22 mouse cellular contexts compared by ENCODE assay signal in the genomic region with DNA sequence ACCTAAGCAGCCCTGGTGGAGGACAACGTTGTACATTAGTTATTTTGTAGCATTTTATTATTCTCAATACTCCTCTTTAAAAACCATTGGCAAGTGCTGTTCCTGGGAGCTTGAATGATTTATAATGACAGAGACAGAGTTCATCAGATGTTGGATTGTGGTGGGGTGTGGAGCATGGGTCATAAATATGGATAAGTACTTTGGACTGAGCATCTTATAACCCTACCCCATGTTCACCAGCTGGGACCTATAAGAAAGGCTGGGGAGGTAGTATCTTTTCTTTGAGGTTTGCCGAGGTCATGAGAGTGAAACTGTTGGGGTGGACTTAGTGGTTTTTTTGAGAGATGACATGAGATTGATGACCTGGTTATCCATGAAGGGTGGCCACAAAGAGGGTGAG.
"Had no signal": no experiment of that assay in that cellular context is flagged by ENCODE, and none has a peak within 500 bp of the region (broad histone marks: within the 10 kb centered on the region; RNA-seq: fewer than 3 reads in every experiment).

No protein-coding gene starts in this region.

- H3K4me2 ChIP-seq: lung, embryonic 14.5 days; midbrain, embryonic 12.5 days; neural tube, embryonic 13.5 days; neural tube, embryonic 15.5 days; stomach, embryonic 15.5 days had no signal

- ATAC-seq: midbrain, embryonic 16.5 days had no signal

- DNase-seq: lung, adult 18-20 months; lung, embryonic 14.5 days; lung, postnatal 10 days; lung, postnatal 36 days; midbrain, embryonic 14.5 days; retina, postnatal 1 day; right cerebral cortex, adult 18-20 months; right cerebral cortex, postnatal 14 days; thymus, adult 2 months; thymus, postnatal 25 days; thymus, postnatal 4 days had no signal

- H3K27ac ChIP-seq: liver, embryonic 14.5 days; macrophage; midbrain, embryonic 10.5 days; midbrain, embryonic 12.5 days; neural tube, embryonic 13.5 days; neural tube, embryonic 15.5 days; stomach, embryonic 15.5 days; stomach, postnatal 0 days had no signal

- H3K9ac ChIP-seq: liver, embryonic 14.5 days; lung, embryonic 14.5 days; midbrain, embryonic 12.5 days; neural tube, embryonic 13.5 days; neural tube, embryonic 15.5 days; stomach, embryonic 15.5 days had no signal

- H3K4me3 ChIP-seq: megakaryocyte, embryonic 14.5 days; midbrain, embryonic 10.5 days; midbrain, embryonic 12.5 days; myocyte; neural tube, embryonic 13.5 days; neural tube, embryonic 15.5 days; stomach, embryonic 15.5 days had no signal

- H3K36me3 ChIP-seq: midbrain, embryonic 10.5 days; midbrain, embryonic 12.5 days; neural tube, embryonic 13.5 days; neural tube, embryonic 15.5 days; stomach, embryonic 15.5 days had no signal

- H3K9me3 ChIP-seq: megakaryocyte, embryonic 14.5 days; midbrain, embryonic 10.5 days; midbrain, embryonic 12.5 days; neural tube, embryonic 13.5 days; neural tube, embryonic 15.5 days; stomach, embryonic 15.5 days had no signal

- H3K27me3 ChIP-seq: megakaryocyte, embryonic 14.5 days; midbrain, embryonic 12.5 days; neural tube, embryonic 13.5 days; neural tube, embryonic 15.5 days; stomach, embryonic 15.5 days had no signal

- H3K4me1 ChIP-seq: midbrain, embryonic 10.5 days; midbrain, embryonic 12.5 days; neural tube, embryonic 13.5 days; neural tube, embryonic 15.5 days; stomach, embryonic 15.5 days had no signal
